Mouse (Mus musculus) mouse embryonic stem cell (cell line): ENCODE results near the gene Btd.
"Not testable (repeated sequence)": the region's sequence is repeated elsewhere in the genome, so short reads cannot be mapped to it uniquely, and the experiment has no call there.

Experiments used
- in situ Hi-C, 2 experiments: fragments of 300-500 bp; cut with MboI; formaldehyde crosslinking; loops; 1 replicate in 1 of 2; 3 replicates in 1 of 2; pipeline ENCODE4 v1.14.3; 2019 to 2020; ENCODE audit warnings: low sequenced_read_pairs in 2 of 2, low pct_unique_long_range_greater_than_20kb in 1 of 2, mixed read lengths in 1 of 2; ENCODE audit not compliant: unreplicated experiment in 1 of 2

The Btd gene

GRCm38 (mm10) chr14:31640890-31641505, at the start of gene Btd, which contains the start of gene Hacl1:
Gene Btd (plus strand): TSS chr14:31641028.
Gene Hacl1 (minus strand): TSS chr14:31641286.
- in situ Hi-C loops = loop anchor here in 1 of 2 experiments (10.0 kb wide), 1 partner anchor 434 kb away; no protein-coding TSS in a partner anchor

- in situ Hi-C loops = no loop called here
These were observed 49.6 kb upstream of the Btd start, which contains the start of gene Colq for GRCm38 (mm10) chr14:31591243-31591642. Gene Colq (minus strand): TSS chr14:31591343.

- in situ Hi-C loops = no loop called here
These were observed 47.8 kb upstream of the Btd start for GRCm38 (mm10) chr14:31593036-31593435.

GRCm38 (mm10) chr14:31594693-31595092, 46.1 kb upstream of the Btd start:
- in situ Hi-C loops = no loop called here

- in situ Hi-C loops = no loop called here
These were observed 44.4 kb upstream of the Btd start for GRCm38 (mm10) chr14:31596408-31596807.

- in situ Hi-C loops = no loop called here
These were observed 43.4 kb upstream of the Btd start for GRCm38 (mm10) chr14:31597446-31597845.

- in situ Hi-C loops = no loop called here
These were observed 38.8 kb upstream of the Btd start for GRCm38 (mm10) chr14:31601908-31602615.

GRCm38 (mm10) chr14:31602616-31602979, 38.2 kb upstream of the Btd start:
- in situ Hi-C loops = not testable (repeated sequence)

- in situ Hi-C loops = no loop called here
These were observed 35.9 kb upstream of the Btd start for GRCm38 (mm10) chr14:31604916-31605315.

- in situ Hi-C loops = no loop called here
These were observed 35.3 kb upstream of the Btd start for GRCm38 (mm10) chr14:31605514-31605913.

- in situ Hi-C loops = no loop called here
These were observed 28.8 kb upstream of the Btd start for GRCm38 (mm10) chr14:31611986-31612385.

GRCm38 (mm10) chr14:31613671-31614070, 27.2 kb upstream of the Btd start:
- in situ Hi-C loops = no loop called here

GRCm38 (mm10) chr14:31617204-31617603, 23.6 kb upstream of the Btd start:
- in situ Hi-C loops = no loop called here

GRCm38 (mm10) chr14:31617997-31618396, 22.8 kb upstream of the Btd start:
- in situ Hi-C loops = no loop called here

GRCm38 (mm10) chr14:31620591-31621223, 20.1 kb upstream of the Btd start:
- in situ Hi-C loops = no loop called here

- in situ Hi-C loops = no loop called here
These were observed 18.1 kb upstream of the Btd start for GRCm38 (mm10) chr14:31622748-31623147.

- in situ Hi-C loops = no loop called here
These were observed 10.2 kb upstream of the Btd start for GRCm38 (mm10) chr14:31630677-31631076.

GRCm38 (mm10) chr14:31640346-31640889, 410 bp upstream of the Btd start, which contains the start of gene Gm49387:
Gene Gm49387 (minus strand): TSS chr14:31640878.
- in situ Hi-C loops = loop anchor here in 1 of 2 experiments (10.0 kb wide), 1 partner anchor 434 kb away; no protein-coding TSS in a partner anchor
